Mouse (Mus musculus): ENCODE results near the gene Olfr713. TPM values are rescaled to one million over a fixed set of nuclear protein-coding genes. Genes with fewer than 3 reads are reported as not detected.

The Olfr713 gene
- 0.23 TPM in 1 of 2 replicates, not detected in the other for total RNA-seq (2017)

GRCm38 (mm10) chr7:107030874-107031273 lies at the start of gene Olfr713:
TSS of gene Olfr713 (plus strand) at chr7:107031174.
- ATAC-seq (ENCODE audit: extremely low read depth, insufficient number of reproducible peaks, low FRiP score, poor library complexity, severe bottlenecking): no peak

DNA sequence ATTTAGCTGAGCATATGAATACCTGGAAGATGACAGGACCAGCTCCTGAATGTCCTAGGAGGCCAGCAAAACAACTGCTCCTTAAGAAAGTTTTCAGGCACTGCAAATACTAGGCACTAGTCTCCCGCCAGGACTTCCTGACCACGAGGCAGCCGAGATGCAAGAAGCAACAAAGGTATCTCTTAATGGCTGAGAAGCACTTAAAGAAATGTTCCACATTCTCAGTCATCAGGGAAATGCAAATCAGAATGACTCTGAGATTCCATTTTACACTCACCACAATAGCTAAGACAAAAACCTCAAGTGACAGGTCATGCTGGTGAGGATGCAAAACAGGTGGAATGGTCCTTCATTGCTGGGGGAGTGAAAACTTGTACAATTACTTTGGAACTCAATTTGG lies 45.7 kb upstream of the Olfr713 start:
- no peak for ATAC-seq (ENCODE audit: extremely low read depth, insufficient number of reproducible peaks, low FRiP score, poor library complexity, severe bottlenecking)

- no peak for ATAC-seq (ENCODE audit: extremely low read depth, insufficient number of reproducible peaks, low FRiP score, poor library complexity, severe bottlenecking)
Observed at GRCm38 (mm10) chr7:107000798-107001197, 30.2 kb upstream of the Olfr713 start.

DNA sequence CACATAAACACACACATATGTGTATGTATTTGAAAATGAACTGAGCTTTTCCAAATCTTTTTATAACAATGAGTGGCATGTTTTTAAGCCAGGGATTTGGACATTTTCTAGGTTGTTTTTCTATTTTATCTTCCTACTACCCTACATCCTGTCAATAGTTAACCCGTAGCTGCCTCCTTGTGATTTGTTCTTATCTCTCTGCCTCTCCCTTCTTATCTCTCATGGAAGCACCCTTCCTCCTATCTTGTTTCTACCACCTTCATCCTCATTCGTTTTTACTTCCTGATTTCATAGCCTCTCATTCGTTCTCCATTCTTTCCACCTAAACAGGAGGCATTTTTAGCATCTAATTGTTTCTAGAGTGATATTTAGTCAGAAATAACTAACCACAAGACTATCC lies 26.8 kb upstream of the Olfr713 start:
- no peak for ATAC-seq (ENCODE audit: extremely low read depth, insufficient number of reproducible peaks, low FRiP score, poor library complexity, severe bottlenecking)

DNA sequence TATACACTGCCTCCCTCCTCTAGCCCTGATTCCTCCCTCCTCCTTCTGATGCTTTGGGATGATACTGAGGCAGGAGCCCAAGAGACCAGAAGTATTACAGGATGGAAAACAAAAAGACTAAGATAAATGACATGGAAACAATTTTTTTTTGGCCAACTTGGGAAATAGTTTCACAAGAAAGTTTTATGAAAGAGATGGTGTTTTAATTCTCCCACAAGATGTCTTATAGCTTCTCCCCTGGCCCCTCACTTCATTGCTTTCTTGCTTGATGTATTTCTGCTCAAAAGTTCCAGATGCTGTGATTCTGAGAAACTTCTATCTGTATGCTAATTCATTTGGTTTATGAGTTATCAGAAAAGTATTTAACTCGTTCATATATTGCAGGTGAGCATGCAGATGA lies 25.0 kb upstream of the Olfr713 start, which contains the start of gene Olfr2:
Gene Olfr2, minus strand, starts transcription at position 101 of the 400 bp plus-strand sequence.
- ATAC-seq (ENCODE audit: extremely low read depth, insufficient number of reproducible peaks, low FRiP score, poor library complexity, severe bottlenecking): no peak

DNA sequence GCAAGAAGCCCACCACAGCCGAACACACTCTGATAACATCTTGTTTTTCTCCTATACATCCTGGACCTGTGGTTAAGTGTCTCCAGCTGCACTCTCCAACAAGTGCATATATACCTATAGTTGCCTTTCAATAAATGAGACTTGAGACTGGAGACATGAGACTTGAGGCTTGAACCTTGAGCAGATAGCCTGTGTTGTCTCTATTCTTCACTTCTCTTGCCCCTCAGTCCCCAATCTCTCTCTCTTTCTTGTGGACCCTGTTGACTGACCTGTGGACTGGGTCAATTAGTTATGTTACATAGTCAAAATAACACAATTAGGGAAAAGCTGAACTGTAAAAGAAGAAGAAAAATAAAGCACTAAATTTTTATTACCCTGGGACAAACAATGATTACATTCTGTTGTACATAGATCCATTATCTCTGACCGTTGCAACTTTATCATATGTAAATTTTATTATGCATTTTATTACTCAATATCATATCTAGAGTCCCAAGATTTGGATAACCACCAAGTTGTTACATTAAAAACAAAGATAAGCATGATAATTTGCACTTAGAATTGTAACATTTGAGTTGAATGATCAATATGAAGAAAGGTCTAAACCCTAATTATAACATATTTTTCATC lies 9.1 kb downstream of the Olfr713 start:
- ATAC-seq (ENCODE audit: extremely low read depth, insufficient number of reproducible peaks, low FRiP score, poor library complexity, severe bottlenecking): no peak

- no peak for ATAC-seq (ENCODE audit: extremely low read depth, insufficient number of reproducible peaks, low FRiP score, poor library complexity, severe bottlenecking)
Observed at GRCm38 (mm10) chr7:107043136-107043535, 12.2 kb downstream of the Olfr713 start.

GRCm38 (mm10) chr7:107044407-107044806 lies 13.4 kb downstream of the Olfr713 start:
- ATAC-seq (ENCODE audit: extremely low read depth, insufficient number of reproducible peaks, low FRiP score, poor library complexity, severe bottlenecking): no peak

DNA sequence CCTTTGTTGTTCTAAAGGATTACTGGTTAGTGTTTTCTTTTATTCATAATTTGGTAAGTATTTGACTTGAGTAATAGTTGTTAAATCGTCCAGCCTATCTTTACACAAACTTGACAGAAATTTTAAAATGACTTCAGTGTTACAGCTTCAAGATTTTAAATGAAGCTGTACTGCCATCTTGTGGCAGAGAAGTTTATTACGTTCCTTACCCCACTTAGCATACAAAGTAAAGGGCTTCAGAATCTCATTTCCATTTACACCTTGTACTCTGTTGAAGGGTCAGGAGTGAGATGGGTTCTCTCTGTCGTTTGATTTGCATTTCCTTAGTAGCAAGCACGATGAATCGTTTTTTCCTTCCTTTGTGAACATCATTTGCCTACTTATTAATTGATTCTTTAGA lies 14.9 kb downstream of the Olfr713 start:
- ATAC-seq (ENCODE audit: extremely low read depth, insufficient number of reproducible peaks, low FRiP score, poor library complexity, severe bottlenecking): peak; percentile 64; the same call in 1 of the 2 replicates

DNA sequence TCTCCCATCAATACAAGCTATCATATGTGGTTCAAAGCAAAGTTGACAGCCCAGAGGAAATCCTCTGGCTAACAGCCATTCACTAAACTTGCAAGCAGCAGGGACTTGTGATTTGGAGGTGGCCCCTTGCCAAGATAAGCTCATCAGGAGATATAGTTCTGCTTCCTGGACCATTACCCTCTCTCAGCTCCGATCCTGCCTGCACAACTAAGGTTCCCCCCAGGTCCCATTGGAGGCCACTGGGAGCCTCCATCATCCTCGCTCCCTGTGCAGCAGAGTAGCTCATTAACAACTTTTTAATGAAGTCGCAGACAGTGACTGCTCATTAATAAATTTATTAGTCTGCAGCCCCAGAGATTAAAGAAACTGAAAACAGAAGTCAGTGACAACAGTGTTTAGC lies 16.6 kb downstream of the Olfr713 start:
- no peak for ATAC-seq (ENCODE audit: extremely low read depth, insufficient number of reproducible peaks, low FRiP score, poor library complexity, severe bottlenecking)

GRCm38 (mm10) chr7:107070681-107071080 lies 39.7 kb downstream of the Olfr713 start, which contains the start of gene Olfr714:
TSS of gene Olfr714 (plus strand) at chr7:107070981.
- no peak for ATAC-seq (ENCODE audit: extremely low read depth, insufficient number of reproducible peaks, low FRiP score, poor library complexity, severe bottlenecking)

Other genes starting within 250 kb of the Olfr713 start
- 0.12 TPM in 1 of 2 replicates, not detected in the other for gene Olfr699, start 238.0 kb upstream of the Olfr713 start, total RNA-seq (2017)
- gene Olfr700, start 222.3 kb upstream of the Olfr713 start, total RNA-seq (2017): not detected in 2 replicates
- not detected in 2 replicates for gene Olfr701, start 217.0 kb upstream of the Olfr713 start, total RNA-seq (2017)
- gene Olfr702, start 197.3 kb upstream of the Olfr713 start, total RNA-seq (2017): not detected in 2 replicates
- not detected in 2 replicates for gene Olfr703, start 187.8 kb upstream of the Olfr713 start, total RNA-seq (2017)
- gene Olfr704, start 168.0 kb upstream of the Olfr713 start, total RNA-seq (2017): not detected in 2 replicates
- gene Olfr705, start 154.3 kb upstream of the Olfr713 start, total RNA-seq (2017): not detected in 2 replicates
- not detected in 2 replicates for gene Olfr706, start 143.0 kb upstream of the Olfr713 start, total RNA-seq (2017)
- gene Olfr707, start 129.9 kb upstream of the Olfr713 start, total RNA-seq (2017): not detected in 2 replicates
- not detected in 2 replicates for gene Olfr1532-ps1, start 123.2 kb upstream of the Olfr713 start, total RNA-seq (2017)
- not detected in 2 replicates for gene Olfr709-ps1, start 99.0 kb upstream of the Olfr713 start, total RNA-seq (2017)
- gene Olfr710, start 82.9 kb upstream of the Olfr713 start, total RNA-seq (2017): not detected in 2 replicates
- under 0.01 and 0.12 TPM in 2 replicates for gene Olfr6, start 67.2 kb upstream of the Olfr713 start, total RNA-seq (2017)
- 0.23 TPM in 1 of 2 replicates, not detected in the other for gene Olfr711, start 55.7 kb upstream of the Olfr713 start, total RNA-seq (2017)
- not detected in 2 replicates for gene Olfr2, start 25.1 kb upstream of the Olfr713 start, total RNA-seq (2017)
- gene Olfr714, start 39.8 kb downstream of the Olfr713 start, total RNA-seq (2017): 0.12 TPM in 1 of 2 replicates, not detected in the other
- not detected in 2 replicates for gene Olfr17, start 62.0 kb downstream of the Olfr713 start, total RNA-seq (2017)
- gene Olfr715b, start 79.2 kb downstream of the Olfr713 start, total RNA-seq (2017): not detected in 2 replicates
- not detected in 2 replicates for gene Olfr715, start 99.9 kb downstream of the Olfr713 start, total RNA-seq (2017)
- gene Olfr716, start 107.2 kb downstream of the Olfr713 start, total RNA-seq (2017): 0.74 TPM in 1 of 2 replicates, not detected in the other
- gene Nlrp14, start 135.8 kb downstream of the Olfr713 start, total RNA-seq (2017): not detected in 2 replicates
- not detected in 2 replicates for gene Rbmxl2, start 178.3 kb downstream of the Olfr713 start, total RNA-seq (2017)

Data from neutrophil, adult 5-6 weeks (primary cell).